Mouse (Mus musculus) kidney, postnatal 0 days (tissue): ENCODE measurements around the gene Mre11a. TPM values are rescaled to one million over a fixed set of nuclear protein-coding genes. Genes with fewer than 3 reads are reported as not detected.

Experiments used
- ATAC-seq: fragments of 200-750 bp; cut with Nextera tagmentation; replicated peaks from 2 replicates; pipeline ENCODE4 v1.8.0; 2017; ENCODE audit warnings: low read depth, moderate number of reproducible peaks, moderate TSS enrichment, moderate library complexity; ENCODE audit not compliant: low FRiP score
- DNase-seq: peaks from one replicate; pipeline ENCODE4 v3.0.0-alpha.2; 2016; ENCODE audit warnings: low spot score
- H3K27ac ChIP-seq: fragments of 300-500 bp; sonication (generic); 2 replicates; pipeline ENCODE4 v1.5.1; 2014; ENCODE audit warnings: mild to moderate bottlenecking
- H3K27me3 ChIP-seq: fragments of 300-500 bp; sonication (generic); 2 replicates; pipeline ENCODE4 v1.6.1; 2014; ENCODE audit warnings: low read length, mixed read lengths; ENCODE audit not compliant: insufficient read depth
- H3K36me3 ChIP-seq: fragments of 300-500 bp; sonication (generic); 2 replicates; pipeline ENCODE4 v1.6.1; 2014; ENCODE audit warnings: low read length, mixed read lengths; ENCODE audit not compliant: insufficient read depth
- H3K4me1 ChIP-seq: fragments of 300-500 bp; sonication (generic); replicated peaks from 2 replicates; pipeline ENCODE4 v1.6.1; 2014; ENCODE audit warnings: antibody characterized with exemption, low read length, mixed read lengths; ENCODE audit not compliant: insufficient read depth
- H3K4me2 ChIP-seq: fragments of 300-500 bp; sonication (generic); 2 replicates; pipeline ENCODE4 v1.6.1; 2014; ENCODE audit warnings: mild to moderate bottlenecking, low read length, moderate library complexity, mixed read lengths
- H3K4me3 ChIP-seq: fragments of 300-500 bp; sonication (generic); replicated peaks from 2 replicates; pipeline ENCODE4 v1.5.1; 2014; ENCODE audit warnings: low read depth, low read length
- H3K9ac ChIP-seq: fragments of 300-500 bp; sonication (generic); 2 replicates; pipeline ENCODE4 v1.6.1; 2014; ENCODE audit warnings: low read depth, low read length
- H3K9me3 ChIP-seq: fragments of 300-500 bp; sonication (generic); replicated peaks from 2 replicates; pipeline ENCODE4 v1.6.1; 2016; ENCODE audit warnings: low read length, inconsistent platforms, mixed read lengths
- CTCF ChIP-seq: IDR thresholded peaks from 2 replicates; pipeline ENCODE4 v1.5.1; 2016; ENCODE audit warnings: antibody characterized with exemption, low read depth, mild to moderate bottlenecking, moderate library complexity
- WGBS: fragments of 180-500 bp; shearing (Covaris S2); extraction: QIAGEN DNeasy Blood & Tissue Kit; methylation state at CpG from one replicate; pipeline ENCODE4 v1.1.7; 2014; 5-methylcytosine and 5-hydroxymethylcytosine counted together
- polyA plus RNA-seq: library from polyadenylated mRNA; unstranded; fragments of >200 nt; fragmentation: Nextera tagmentation; extraction: Ambion mirVana; gene quantifications from 2 replicates; pipeline ENCODE4 v1.2.1, GENCODE M21; 2015

Gene Mre11a
- polyA plus RNA-seq, 1 experiment from 2014 or later = 14.4 TPM

- Histone ChIP-seq H3K4me2 (no peak overlapping the region), H3K4me3 (no peak overlapping the region), H3K9ac (no peak overlapping the region), H3K27me3 (no peaks in the 10 kb centered on the region), H3K36me3 (no peaks in the 10 kb centered on the region), H3K4me1 (no peaks in the 10 kb centered on the region), H3K9me3 (no peaks in the 10 kb centered on the region), H3K27ac (no peak overlapping the region)
- WGBS = 25% methylated on average over 7 of the region's 7 CpGs
- DNase-seq = peak; percentile 49
- no peak for TF ChIP-seq CTCF
- ATAC-seq = no peak; the same call in 1 of the 2 replicates
Measured at GRCm38 (mm10) chr9:14839527-14839926, 55.1 kb downstream of the Mre11a start.

GRCm38 (mm10) chr9:14839970-14840369, 55.5 kb downstream of the Mre11a start:
- Histone ChIP-seq H3K4me3 (no peak overlapping the region), H3K27ac (no peak overlapping the region), H3K9ac (no peak overlapping the region), H3K4me2 (no peak overlapping the region), H3K9me3 (no peaks in the 10 kb centered on the region), H3K4me1 (no peaks in the 10 kb centered on the region), H3K27me3 (no peaks in the 10 kb centered on the region), H3K36me3 (no peaks in the 10 kb centered on the region)
- ATAC-seq = no peak
- DNase-seq = no peak
- 59% methylated on average over 5 of the region's 5 CpGs for WGBS
- TF ChIP-seq CTCF = no peak

GRCm38 (mm10) chr9:14841878-14842761, 57.7 kb downstream of the Mre11a start:
- no peaks in the 10 kb centered on the region for H3K4me1 ChIP-seq
- WGBS = 60% methylated on average over 10 of the region's 10 CpGs
- no peaks in the 10 kb centered on the region for H3K36me3 ChIP-seq
- peak overlapping the region; percentile 25; the same call in 1 of the 2 replicates for H3K27ac ChIP-seq
- no peak overlapping the region for H3K4me3 ChIP-seq
- no peak overlapping the region for H3K9ac ChIP-seq
- H3K4me2 ChIP-seq = no peak overlapping the region
- TF ChIP-seq CTCF = no peak
- no peaks in the 10 kb centered on the region for H3K9me3 ChIP-seq
- DNase-seq = peak; percentile 79
- no peak for ATAC-seq
- no peaks in the 10 kb centered on the region for H3K27me3 ChIP-seq

GRCm38 (mm10) chr9:14843311-14843857, 58.9 kb downstream of the Mre11a start:
- 86% methylated on average over 6 of the region's 6 CpGs for WGBS
- TF ChIP-seq CTCF = no peak
- H3K9ac ChIP-seq = no peak overlapping the region
- H3K4me3 ChIP-seq = no peak overlapping the region
- no peak; the same call in 1 of the 2 replicates for ATAC-seq
- no peak for DNase-seq
- no peaks in the 10 kb centered on the region for H3K27me3 ChIP-seq
- no peak overlapping the region for H3K4me2 ChIP-seq
- no peaks in the 10 kb centered on the region for H3K4me1 ChIP-seq
- no peak overlapping the region for H3K27ac ChIP-seq
- no peaks in the 10 kb centered on the region for H3K36me3 ChIP-seq
- H3K9me3 ChIP-seq = no peaks in the 10 kb centered on the region

GRCm38 (mm10) chr9:14843901-14844300, 59.4 kb downstream of the Mre11a start:
- 95% methylated on average over 3 of the region's 3 CpGs for WGBS
- Histone ChIP-seq H3K4me3 (no peak overlapping the region), H3K4me1 (no peaks in the 10 kb centered on the region), H3K9me3 (no peaks in the 10 kb centered on the region), H3K36me3 (no peaks in the 10 kb centered on the region), H3K9ac (no peak overlapping the region), H3K27me3 (no peaks in the 10 kb centered on the region), H3K4me2 (no peak overlapping the region), H3K27ac (no peak overlapping the region)
- DNase-seq (no peak), ATAC-seq (no peak)
- TF ChIP-seq CTCF = no peak

GRCm38 (mm10) chr9:14846428-14846827, 62.0 kb downstream of the Mre11a start:
- ATAC-seq (no peak), DNase-seq (peak; percentile 18)
- Histone ChIP-seq H3K4me2 (no peak overlapping the region), H3K9ac (no peak overlapping the region), H3K4me3 (no peak overlapping the region), H3K36me3 (no peaks in the 10 kb centered on the region), H3K9me3 (no peaks in the 10 kb centered on the region), H3K4me1 (no peaks in the 10 kb centered on the region), H3K27me3 (no peaks in the 10 kb centered on the region), H3K27ac (no peak overlapping the region)
- 50% methylated on average over 5 of the region's 5 CpGs for WGBS
- peak; percentile 61 for TF ChIP-seq CTCF
